Mouse (Mus musculus) neural tube, embryonic 14.5 days (tissue): Measurements from ENCODE around the gene Jak1. TPM values are rescaled to one million over a fixed set of nuclear protein-coding genes. Genes with fewer than 3 reads are reported as not detected.
A peak's percentile ranks its signal among the peaks of the same experiment; 100 is the strongest.

Experiments
- ATAC-seq: fragments of 200-750 bp; cut with Nextera tagmentation; 2 replicates; pipeline ENCODE4 v1.8.0; 2017; ENCODE audit warnings: low read depth, mild to moderate bottlenecking, moderate TSS enrichment, moderate library complexity
- H3K27ac ChIP-seq: fragments of 300-500 bp; sonication (generic); 2 replicates; pipeline ENCODE4 v1.5.1; 2014; ENCODE audit warnings: low read depth, mild to moderate bottlenecking, control low read depth, low read length, moderate library complexity, mixed read lengths
- H3K27me3 ChIP-seq: fragments of 300-500 bp; sonication (generic); 2 replicates; pipeline ENCODE4 v1.6.1; 2014; ENCODE audit warnings: low read length; ENCODE audit not compliant: control insufficient read depth, insufficient read depth
- H3K36me3 ChIP-seq: fragments of 300-500 bp; sonication (generic); 2 replicates; pipeline ENCODE4 v1.6.1; 2014; ENCODE audit warnings: low read length, mixed read lengths; ENCODE audit not compliant: control insufficient read depth, insufficient read depth
- H3K4me1 ChIP-seq: fragments of 300-500 bp; sonication (generic); 2 replicates; pipeline ENCODE4 v1.6.1; 2014; ENCODE audit warnings: low read length; ENCODE audit not compliant: control insufficient read depth, insufficient read depth
- H3K4me2 ChIP-seq: fragments of 300-500 bp; sonication (generic); 2 replicates; pipeline ENCODE4 v1.6.1; 2014; ENCODE audit warnings: mild to moderate bottlenecking, low read depth, low read length, control low read depth
- H3K4me3 ChIP-seq: fragments of 300-500 bp; sonication (generic); 2 replicates; pipeline ENCODE4 v1.5.1; 2014; ENCODE audit warnings: low read depth, low read length, control low read depth, mixed read lengths
- H3K9ac ChIP-seq: fragments of 300-500 bp; sonication (generic); replicated peaks from 2 replicates; pipeline ENCODE4 v1.6.1; 2014; ENCODE audit warnings: low read depth, mild to moderate bottlenecking, control low read depth, low read length, mixed read lengths
- H3K9me3 ChIP-seq: fragments of 300-500 bp; sonication (generic); 2 replicates; pipeline ENCODE4 v1.6.1; 2016; ENCODE audit warnings: low read length; ENCODE audit not compliant: control insufficient read depth
- WGBS: fragments of 180-500 bp; shearing (Covaris S2); extraction: QIAGEN DNeasy Blood & Tissue Kit; methylation state at CpG from one replicate; pipeline ENCODE4 v1.1.7; 2014; 5-methylcytosine and 5-hydroxymethylcytosine counted together
- polyA plus RNA-seq: library from polyadenylated mRNA; unstranded; fragments of >200 nt; fragmentation: Nextera tagmentation; extraction: Ambion mirVana; gene quantifications from 2 replicates; pipeline ENCODE4 v1.2.1, GENCODE M21; 2014

Gene Jak1
- polyA plus RNA-seq, 1 experiment from 2014 or later: 119 TPM

DNA sequence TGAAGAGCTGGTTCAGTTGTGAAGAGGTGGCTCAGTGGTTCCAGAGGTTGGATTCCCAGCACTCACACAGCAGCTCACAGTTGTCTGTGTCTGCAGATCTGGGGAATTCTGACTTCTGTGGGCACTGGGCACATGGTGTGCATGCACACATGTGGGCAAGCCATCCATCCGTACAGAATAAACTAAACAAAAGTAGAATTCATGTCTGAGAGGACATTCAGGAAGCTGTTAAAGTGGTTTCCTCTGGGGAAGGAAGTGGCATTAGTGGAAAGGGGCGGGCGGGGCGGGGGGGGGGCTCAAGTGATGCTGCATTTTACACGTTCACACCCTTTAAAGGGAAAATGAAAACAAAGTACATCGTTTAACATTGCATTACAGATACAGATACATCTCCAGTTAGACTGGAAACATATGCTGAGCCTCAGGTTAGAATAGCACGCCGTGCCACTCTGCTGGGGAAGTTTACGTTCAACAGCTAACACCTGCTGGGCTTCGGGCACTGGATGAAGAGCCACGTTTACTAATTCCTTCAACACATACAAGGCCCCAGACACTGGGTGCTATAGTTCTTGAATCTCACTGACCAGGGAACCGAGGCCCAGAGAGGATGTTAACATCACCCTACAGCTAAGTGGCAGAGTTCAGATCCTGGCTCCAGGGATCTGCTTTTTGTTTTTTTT, 33.4 kb upstream of the Jak1 start:
- H3K4me3 ChIP-seq: no peak overlapping the region
- H3K36me3 ChIP-seq: no peaks in the 10 kb centered on the region
- H3K9ac ChIP-seq: no peak overlapping the region
- H3K9me3 ChIP-seq: no peaks in the 10 kb centered on the region
- H3K4me2 ChIP-seq: no peak overlapping the region
- H3K27ac ChIP-seq: no peak overlapping the region
- H3K4me1 ChIP-seq: no peaks in the 10 kb centered on the region
- 0 out of 2 replicates have a peak, but pooled peaks cover 7% of the 10 kb centered on the region for H3K27me3 ChIP-seq
- 75% methylated on average over 12 of the region's 12 CpGs for WGBS
- ATAC-seq: no peak

DNA sequence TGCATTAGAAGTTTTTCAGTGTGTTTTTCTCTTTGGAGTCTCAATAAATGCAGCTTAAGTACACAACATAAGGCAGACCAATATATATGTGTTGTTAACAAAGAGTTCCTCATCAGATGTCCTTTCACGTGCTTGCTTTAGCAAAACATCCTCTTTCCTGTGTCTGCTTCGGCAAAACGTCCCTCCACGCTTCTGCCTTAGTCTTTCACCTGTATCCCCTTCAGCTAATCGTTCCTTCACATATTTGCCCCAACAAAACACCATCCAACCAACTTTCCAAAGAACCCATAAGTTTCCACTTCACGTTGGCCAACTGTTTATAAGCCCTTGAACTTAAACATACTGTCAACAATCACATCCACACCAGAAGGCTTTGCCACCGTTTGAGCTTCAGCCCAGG, 31.8 kb upstream of the Jak1 start:
- H3K4me2 ChIP-seq: no peak overlapping the region
- no peak overlapping the region for H3K4me3 ChIP-seq
- no peak for ATAC-seq
- no peaks in the 10 kb centered on the region for H3K9me3 ChIP-seq
- WGBS: 80% methylated on average over 7 of the region's 7 CpGs
- H3K27ac ChIP-seq: no peak overlapping the region
- H3K4me1 ChIP-seq: peaks cover 4% of the 10 kb centered on the region; the same call in 1 of the 2 replicates
- H3K36me3 ChIP-seq: no peaks in the 10 kb centered on the region
- H3K27me3 ChIP-seq: peaks cover 16% of the 10 kb centered on the region
- H3K9ac ChIP-seq: no peak overlapping the region

DNA sequence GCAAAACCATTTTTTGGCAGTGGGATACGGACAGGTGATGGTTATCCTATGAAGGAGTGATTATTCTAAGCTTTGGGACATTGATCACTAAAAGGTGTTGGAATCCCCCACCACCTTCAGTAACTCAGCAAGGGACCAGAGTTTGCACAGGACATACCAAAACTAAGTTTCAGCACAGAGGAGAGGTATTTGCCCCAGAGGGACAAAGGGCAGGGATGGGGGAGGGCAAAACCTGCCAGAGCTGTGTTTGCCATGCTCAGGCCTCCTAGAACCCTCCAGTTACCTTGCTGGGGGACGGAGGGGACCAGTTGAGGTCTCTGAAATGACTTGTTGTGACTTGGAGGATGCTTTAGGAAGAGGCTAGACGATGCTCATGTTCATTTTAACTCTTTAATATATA, 30.7 kb upstream of the Jak1 start:
- no peak for ATAC-seq
- no peak overlapping the region for H3K9ac ChIP-seq
- H3K4me1 ChIP-seq: peaks cover 4% of the 10 kb centered on the region; the same call in 1 of the 2 replicates
- H3K27me3 ChIP-seq: peaks cover 23% of the 10 kb centered on the region
- no peaks in the 10 kb centered on the region for H3K36me3 ChIP-seq
- 82% methylated on average over 3 of the region's 3 CpGs for WGBS
- H3K4me3 ChIP-seq: no peak overlapping the region
- no peak overlapping the region for H3K27ac ChIP-seq
- H3K4me2 ChIP-seq: no peak overlapping the region
- H3K9me3 ChIP-seq: no peaks in the 10 kb centered on the region

DNA sequence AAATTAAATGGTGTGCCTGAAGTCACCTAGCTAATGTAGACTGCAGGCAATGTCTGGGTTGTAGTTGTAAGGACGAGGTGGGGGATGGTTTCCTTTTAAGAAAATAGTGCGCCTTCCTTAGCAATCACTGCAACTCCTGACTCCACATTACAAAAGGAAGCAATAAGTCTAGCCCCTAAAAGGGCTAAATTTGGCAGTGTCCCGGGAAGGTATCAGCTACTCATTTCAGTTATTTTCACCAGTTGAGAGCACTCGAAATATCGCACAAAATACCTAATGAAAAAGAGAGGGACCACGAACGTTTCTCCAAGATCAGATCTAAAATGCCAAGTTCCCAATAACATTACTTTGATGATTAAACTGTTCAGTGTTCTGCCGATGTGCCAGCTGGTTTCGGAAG, 28.6 kb upstream of the Jak1 start:
- no peaks in the 10 kb centered on the region for H3K36me3 ChIP-seq
- peak overlapping the region; percentile 78; the same call in 1 of the 2 replicates for H3K4me2 ChIP-seq
- no peak for ATAC-seq
- H3K27me3 ChIP-seq: peaks cover 23% of the 10 kb centered on the region
- H3K27ac ChIP-seq: no peak overlapping the region
- H3K9me3 ChIP-seq: no peaks in the 10 kb centered on the region
- peaks cover 4% of the 10 kb centered on the region; the same call in 1 of the 2 replicates for H3K4me1 ChIP-seq
- H3K4me3 ChIP-seq: no peak overlapping the region
- WGBS: 39% methylated on average over 9 of the region's 9 CpGs
- no peak overlapping the region for H3K9ac ChIP-seq

DNA sequence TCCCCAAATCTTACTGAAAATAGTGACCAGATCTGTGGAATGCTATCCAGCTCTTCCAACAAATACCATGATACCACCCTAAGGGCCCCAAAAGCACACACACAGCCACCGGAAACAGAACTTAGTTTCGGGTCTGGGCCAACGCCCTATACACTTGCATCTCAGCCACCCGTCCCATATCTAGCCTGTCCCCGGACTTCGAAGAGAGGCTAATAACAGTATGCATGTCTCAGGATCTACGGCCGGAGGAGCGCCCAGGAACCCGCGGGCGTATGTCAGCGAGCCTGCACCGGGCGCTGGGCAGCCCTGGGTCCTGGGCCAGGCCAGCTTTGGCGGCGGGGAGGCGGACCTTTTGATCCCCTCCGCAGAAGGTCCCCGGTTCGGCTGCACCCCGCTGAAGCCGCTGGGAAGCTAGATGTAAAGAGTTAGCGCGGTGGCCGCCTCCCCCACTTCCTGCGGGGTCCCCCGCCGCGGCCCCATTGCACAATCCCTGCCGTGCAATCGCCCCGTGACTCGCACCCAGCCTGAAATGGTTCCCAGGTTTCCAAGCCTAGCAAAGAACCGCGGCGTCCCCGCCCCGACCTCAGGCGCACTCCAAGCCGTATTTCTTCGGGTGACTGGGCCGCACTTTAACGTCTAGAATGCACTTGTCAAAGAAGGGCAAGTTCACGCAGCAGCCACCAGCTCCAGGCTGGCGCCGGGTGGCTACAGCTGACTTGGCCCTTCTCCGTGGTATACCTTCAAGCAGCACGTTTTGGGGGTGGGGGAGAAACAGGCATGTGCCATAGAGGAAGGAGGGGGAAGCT, 27.9 kb upstream of the Jak1 start:
- under 1% methylated on average over 49 of the region's 49 CpGs for WGBS
- peak; percentile 45; the same call in 1 of the 2 replicates for ATAC-seq
- peak overlapping the region; percentile 36 for H3K4me3 ChIP-seq
- 0 out of 2 replicates have a peak overlapping the region, but pooled peaks have one; percentile 29 for H3K9ac ChIP-seq
- H3K4me1 ChIP-seq: peaks cover 4% of the 10 kb centered on the region; the same call in 1 of the 2 replicates
- no peaks in the 10 kb centered on the region for H3K36me3 ChIP-seq
- H3K27ac ChIP-seq: no peak overlapping the region
- H3K4me2 ChIP-seq: peak overlapping the region; percentile 78
- no peaks in the 10 kb centered on the region for H3K9me3 ChIP-seq
- peaks cover 23% of the 10 kb centered on the region for H3K27me3 ChIP-seq

DNA sequence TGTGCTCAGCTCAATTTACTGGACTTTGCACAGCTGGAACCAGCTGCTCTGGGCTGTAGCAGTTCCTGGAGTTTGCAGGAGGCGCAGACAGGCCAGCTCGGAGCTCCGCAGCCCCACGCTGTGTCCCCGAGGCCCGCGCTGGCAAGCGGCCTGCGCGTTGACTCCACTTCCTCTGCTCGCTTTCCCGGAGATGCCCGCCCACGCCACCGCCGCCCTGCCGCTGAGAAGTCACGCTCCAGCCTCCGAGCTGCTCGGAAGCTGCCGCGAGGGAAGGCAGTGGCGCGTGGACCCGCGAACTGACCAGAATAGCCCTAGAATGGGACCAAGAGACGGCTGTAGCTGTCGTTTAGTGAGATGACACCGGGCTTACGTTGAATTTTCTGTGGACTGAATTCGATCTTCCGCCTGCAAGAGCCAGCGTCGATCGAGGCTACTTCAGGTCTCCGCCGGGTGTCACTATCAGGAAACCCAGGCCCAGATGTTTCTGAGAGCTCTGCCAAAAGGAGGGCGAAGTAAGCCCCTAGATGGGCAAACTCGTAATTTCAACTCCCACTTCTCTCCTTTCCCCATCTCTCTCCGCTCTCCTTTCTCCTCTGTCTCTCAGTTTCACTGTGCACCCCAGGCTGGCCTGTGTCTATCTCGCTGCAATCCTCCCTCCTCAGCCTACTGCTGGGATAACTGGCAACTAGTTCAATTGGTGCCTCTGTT, 27.1 kb upstream of the Jak1 start:
- no peak overlapping the region for H3K27ac ChIP-seq
- peak overlapping the region; percentile 78 for H3K4me2 ChIP-seq
- no peaks in the 10 kb centered on the region for H3K36me3 ChIP-seq
- H3K27me3 ChIP-seq: peaks cover 23% of the 10 kb centered on the region
- peak overlapping the region; percentile 37; the same call in 1 of the 2 replicates for H3K9ac ChIP-seq
- H3K4me3 ChIP-seq: peak overlapping the region; percentile 36
- 1% methylated on average over 41 of the region's 41 CpGs for WGBS
- H3K9me3 ChIP-seq: no peaks in the 10 kb centered on the region
- peak; percentile 55; the same call in 1 of the 2 replicates for ATAC-seq
- peaks cover 4% of the 10 kb centered on the region; the same call in 1 of the 2 replicates for H3K4me1 ChIP-seq

DNA sequence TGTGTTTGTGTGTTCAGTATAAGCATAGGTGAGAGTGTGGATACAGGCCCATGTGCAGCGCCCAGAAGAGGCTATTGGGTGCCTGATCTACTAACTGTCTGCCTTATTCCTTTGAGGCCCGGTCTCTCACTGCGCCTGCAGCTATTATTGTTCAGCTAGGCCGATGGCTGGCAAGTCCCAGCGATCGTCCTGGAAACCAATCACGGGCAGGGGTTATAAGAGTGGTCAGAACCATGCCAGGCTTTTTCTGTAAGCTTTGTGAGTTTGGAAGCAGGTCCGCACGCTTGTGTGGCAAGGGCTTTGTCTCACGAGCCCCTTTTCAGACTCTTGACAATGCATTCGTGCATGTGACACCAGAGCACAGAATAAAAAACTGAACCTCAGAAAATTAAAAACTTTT, 23.2 kb upstream of the Jak1 start:
- Histone ChIP-seq H3K36me3 (no peaks in the 10 kb centered on the region), H3K9me3 (no peaks in the 10 kb centered on the region), H3K4me1 (peaks cover 4% of the 10 kb centered on the region; the same call in 1 of the 2 replicates), H3K27ac (no peak overlapping the region), H3K4me3 (no peak overlapping the region), H3K9ac (no peak overlapping the region), H3K4me2 (no peak overlapping the region), H3K27me3 (peaks cover 16% of the 10 kb centered on the region)
- ATAC-seq: peak; percentile 25; the same call in 1 of the 2 replicates
- 43% methylated on average over 11 of the region's 11 CpGs for WGBS

DNA sequence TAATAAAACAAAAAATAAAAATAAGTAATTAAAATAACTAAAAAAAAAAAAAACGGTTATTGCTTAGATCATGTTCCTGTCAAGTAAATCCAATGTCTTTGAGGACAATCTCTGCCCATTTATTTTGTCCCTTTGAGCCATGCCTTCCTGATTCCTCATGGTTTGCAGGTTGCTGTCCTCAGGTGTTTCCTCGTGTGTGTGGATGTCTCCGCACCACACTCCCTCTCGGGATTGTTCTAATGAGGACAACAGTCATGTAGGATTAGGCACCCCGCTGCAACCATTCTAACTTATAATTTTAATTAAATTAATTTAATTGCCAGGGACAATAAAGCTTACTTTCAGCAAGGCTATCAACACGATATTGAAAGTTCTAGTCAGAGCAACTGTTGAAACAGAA, 21.5 kb upstream of the Jak1 start:
- Histone ChIP-seq H3K4me1 (no peaks in the 10 kb centered on the region), H3K4me2 (no peak overlapping the region), H3K9ac (no peak overlapping the region), H3K9me3 (no peaks in the 10 kb centered on the region), H3K4me3 (no peak overlapping the region), H3K27ac (no peak overlapping the region), H3K36me3 (no peaks in the 10 kb centered on the region), H3K27me3 (peaks cover 5% of the 10 kb centered on the region)
- 81% methylated on average over 6 of the region's 6 CpGs for WGBS
- no peak for ATAC-seq
